Mouse (Mus musculus) lung, adult 18-20 months (tissue): ENCODE data around the gene Sox15.
A peak's percentile ranks its signal among the peaks of the same experiment; 100 is the strongest.

Experiments
- DNase-seq, 2 experiments: peaks; one replicate each; pipeline ENCODE4 v3.0.0; 2022; ENCODE audit warnings: mixed read lengths in 2 of 2

The Sox15 gene

DNA sequence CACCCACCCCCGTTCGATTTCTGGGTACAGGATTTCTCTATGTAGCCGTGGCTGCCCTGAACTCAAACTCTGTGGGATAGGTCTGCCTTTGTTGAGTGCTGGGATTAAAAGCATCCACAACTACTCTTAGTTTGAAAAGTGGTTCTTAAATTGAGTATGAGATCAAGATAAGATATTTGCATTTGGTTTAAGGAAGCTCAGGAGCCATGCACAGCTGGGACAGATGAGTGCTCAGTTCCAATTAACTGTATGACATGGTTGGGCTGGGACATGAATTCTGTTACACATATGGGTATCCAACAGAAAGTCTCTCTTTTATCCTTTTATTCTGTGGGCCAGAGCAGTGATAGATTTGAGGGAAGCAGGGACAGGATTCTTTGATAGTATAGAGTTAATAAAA is 19.6 kb upstream of the Sox15 start:
- DNase-seq, result no peak

DNA sequence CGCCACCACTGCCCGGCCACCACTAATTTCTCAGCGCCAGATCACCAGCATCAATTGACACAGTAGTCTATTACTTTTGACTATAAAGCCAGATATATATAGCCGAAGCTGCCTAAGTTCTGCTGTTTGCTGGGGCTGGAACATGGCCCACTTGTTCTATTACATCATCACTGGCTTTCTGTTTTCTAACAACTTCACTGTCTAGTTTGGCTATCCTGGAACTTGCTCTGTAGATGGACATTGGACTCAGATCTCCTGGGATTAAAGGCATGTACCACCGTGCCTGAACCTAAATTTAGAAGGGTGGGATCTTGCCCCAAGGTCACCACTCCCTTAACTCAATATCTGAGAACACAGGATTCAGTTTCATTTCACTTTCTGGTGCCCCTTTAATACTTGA is 9.3 kb upstream of the Sox15 start:
- no peak for DNase-seq

DNA sequence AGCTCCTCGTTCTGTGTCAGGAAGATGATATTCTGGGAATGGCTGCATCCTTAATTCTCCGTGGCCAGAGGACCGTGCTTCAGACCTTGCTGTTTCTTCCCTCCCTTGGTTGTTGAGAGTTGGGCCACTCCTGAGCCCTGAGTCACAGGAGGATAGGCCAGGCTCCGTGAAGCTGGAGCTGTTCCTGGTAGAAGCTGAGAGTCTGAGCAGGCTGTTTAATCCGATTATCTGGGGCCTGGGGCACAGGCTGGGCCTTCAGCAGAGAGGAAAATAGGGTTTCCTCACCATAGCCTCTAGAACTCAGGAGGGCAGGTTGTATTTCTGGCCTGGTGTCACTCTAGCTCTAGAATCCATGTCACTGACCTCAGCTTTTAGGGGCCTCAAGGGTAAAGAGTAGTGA is 1.7 kb upstream of the Sox15 start:
- no peak for DNase-seq

DNA sequence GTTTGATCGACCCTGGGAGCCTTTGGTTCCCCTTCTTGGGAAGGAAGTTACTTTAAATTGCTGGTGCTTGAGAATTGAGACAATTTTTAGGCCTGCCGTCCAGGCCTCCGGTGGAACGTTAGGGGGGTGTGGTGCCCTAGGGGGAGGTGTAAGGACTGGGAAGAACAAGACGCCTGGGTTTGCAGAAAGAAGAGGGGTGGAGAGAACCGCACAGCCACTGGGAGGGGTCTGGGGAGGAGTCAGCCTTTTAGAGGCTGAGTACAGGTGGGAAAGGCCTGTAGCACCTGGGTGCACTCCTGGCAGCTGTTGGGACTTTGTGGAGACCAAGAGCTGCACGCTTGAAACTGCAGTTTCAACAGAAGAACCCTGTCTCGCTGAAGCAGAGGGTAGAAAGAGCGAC is 354 bp upstream of the Sox15 start:
- peak; percentile 26 to 52 for DNase-seq

DNA sequence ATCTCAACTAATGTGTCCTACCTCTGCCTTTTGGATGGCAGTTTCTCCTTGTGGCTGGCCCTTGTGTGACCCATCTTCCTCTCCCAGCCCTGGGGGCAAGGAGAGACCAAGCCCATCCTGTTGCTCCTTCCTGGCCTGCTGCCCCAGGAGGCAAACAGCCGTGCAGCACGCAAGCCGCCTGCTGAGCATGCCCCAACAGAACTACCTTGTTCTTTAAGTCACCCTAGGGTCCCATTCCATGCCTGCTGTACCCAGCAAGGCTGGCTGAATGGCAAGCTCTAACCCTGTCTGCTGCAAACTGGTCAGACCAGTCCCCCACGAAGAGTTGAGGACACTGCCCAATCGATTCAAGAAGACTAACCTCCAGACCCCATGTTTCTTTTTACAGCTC is 946 bp downstream of the Sox15 start:
- DNase-seq, result no peak

DNA sequence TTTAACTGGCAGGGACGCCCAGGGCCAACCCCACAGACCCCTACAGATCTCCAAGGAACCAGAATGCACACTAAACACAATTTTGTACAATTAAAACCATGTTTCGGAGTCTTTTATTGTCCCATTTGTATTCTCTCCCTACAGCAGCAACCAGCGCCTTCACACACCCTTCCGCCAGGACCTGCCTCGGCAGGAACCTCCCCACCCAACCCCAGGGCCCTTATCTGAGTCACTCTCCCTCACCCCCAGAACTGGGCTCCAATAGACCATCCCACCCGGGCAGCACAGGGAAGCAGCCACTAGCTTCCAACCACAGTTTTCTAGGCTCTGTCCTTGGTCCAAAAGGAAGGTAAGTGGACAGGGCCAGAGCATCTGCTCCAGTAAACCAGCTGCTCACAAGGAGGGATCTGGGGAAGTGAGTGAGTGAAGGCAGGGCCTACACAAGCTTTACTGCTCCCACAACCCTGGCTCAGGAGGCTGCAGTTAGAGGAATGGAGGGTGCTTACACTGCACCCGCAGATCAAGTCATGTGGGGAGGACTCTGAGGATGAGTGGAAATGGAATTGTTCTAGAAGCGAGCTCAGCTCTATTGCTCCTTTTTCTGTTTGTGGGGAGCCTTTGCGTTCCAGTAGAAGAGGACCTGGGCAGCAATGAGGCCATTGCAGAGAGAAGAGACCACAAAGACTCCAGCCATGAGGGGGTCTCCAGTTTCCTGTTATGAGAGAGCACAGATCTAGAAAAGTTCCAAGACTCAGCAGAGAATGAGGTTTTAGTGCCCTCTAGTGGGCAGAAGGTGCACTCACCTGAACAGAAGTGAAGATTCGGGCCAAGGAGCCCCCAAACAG is 1.7 kb downstream of the Sox15 start:
- DNase-seq, result peak in 1 of 2 experiments; percentile 39

DNA sequence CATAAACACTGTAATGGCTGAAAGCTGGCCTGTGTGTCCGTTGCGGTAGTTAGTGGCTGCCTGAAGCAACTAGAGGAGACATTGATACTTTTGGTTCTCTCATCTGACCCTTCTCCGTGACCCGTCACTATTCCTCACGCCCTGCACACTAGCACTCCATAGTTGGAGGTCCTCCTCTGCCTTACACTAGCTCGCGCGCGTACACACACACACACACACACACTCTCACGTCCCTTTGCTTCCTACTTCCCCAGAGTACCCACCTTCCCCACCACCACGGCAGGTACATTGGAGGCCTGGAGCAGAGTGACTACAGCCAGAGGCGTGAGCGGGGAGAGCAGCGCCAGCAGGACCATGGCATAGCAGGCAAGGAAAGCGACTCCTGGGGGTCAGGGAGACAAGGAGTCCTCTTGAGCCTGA is 2.4 kb downstream of the Sox15 start:
- no peak for DNase-seq

DNA sequence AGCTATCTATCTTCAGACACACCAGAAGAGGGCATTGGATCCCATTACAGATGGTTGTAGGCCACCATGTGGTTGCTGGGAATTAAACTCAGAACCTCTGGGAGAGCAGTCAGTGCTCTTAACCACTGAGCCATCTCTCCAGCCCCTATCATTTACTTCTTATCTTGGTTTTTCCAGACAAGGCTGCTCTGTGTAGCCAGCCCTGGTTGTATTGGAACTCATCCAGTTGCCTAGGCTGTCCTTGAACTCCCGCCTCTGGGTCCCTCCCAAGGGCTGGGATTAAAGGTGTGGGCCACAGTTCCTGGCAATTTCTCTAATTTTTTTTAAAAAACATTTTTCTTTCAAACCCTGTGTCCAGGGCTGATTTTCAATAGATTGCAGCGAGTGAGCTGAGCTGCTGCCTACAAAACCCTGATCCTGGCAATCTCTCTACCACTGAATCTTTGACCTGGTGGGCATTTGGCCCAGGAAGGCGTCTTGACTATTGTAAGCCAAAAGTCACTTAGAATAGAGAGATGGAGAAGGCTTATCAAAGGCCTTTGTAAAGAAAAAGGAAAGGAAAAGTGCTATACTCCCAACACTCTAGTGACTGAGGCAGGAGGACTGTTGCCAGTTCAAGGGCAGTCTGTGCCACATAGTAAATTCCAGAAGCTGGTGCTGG is 6.2 kb downstream of the Sox15 start:
- DNase-seq, result no peak

DNA sequence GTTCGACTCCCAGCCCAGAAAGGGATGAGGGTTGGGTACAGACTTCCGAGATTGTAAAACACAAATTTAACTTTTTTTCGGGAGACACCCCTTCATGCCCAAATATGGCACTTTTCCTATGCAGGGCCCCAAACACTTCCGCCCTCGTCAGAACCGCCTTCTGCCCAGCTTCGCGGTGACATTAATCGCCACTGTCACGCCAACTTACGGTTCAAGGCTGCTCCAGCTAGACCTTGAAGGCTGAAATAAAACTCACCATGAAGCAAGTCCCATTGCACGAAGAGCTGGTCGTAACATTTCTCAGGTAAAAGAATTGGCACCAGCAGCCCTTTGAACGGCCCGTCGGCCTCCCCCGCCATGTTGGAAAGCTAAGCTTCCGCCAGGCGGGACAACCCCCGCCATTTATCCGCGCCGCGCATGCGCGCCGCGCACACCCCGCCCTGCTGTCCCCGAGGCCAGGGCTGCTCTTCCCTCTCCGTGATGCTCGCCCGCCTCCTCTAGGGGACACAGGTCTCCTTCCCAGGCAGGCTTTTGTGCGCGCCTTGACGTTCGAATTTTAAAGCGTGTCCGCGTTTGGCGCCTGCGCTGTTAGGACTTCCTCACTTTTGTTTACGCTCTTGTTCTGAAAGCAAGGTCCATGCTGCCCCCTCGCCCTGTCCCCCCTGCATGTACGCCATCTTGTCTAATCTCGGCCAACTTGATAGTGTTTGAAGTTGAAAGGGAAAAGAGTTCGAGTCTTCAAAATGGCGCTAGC is 7.3 kb downstream of the Sox15 start, which contains the start of gene Mpdu1:
TSS of gene Mpdu1 (minus strand) at position 430 of the 754 bp plus-strand sequence.
- peak; percentile 95 to 97 for DNase-seq

DNA sequence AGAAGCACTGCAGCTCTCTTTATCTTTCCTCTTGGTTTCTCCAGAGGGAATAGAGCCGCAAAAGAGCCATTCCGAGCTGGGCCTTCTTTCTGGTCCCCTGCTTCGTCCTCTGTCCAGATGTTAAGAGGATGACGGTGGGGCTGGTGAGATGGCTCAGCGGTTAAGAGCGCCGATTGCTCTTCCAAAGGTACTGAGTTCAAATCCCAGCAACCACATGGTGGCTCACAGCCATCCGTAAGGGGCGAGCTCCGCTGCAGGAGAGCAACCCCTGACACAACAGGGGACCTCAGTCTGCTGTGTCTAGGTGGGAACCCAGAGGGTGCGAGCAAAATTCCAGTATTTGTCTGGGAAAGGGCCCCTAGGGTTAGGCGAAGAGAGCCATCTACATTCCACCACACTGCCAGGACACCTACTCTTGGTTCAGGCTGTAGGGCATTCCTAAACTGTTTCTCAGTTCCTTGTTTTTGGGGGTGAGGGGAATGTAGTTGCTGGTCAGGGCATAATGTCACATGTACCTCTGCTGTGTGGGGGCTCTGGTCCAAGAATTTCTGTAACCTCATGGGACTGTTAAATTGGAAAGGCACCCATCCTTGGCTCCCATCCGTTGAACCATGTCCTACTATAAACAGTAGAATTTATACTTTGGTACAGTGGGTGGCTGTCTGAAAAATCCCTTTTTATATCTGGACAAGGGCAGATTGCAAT is 8.0 kb downstream of the Sox15 start:
- no peak for DNase-seq

DNA sequence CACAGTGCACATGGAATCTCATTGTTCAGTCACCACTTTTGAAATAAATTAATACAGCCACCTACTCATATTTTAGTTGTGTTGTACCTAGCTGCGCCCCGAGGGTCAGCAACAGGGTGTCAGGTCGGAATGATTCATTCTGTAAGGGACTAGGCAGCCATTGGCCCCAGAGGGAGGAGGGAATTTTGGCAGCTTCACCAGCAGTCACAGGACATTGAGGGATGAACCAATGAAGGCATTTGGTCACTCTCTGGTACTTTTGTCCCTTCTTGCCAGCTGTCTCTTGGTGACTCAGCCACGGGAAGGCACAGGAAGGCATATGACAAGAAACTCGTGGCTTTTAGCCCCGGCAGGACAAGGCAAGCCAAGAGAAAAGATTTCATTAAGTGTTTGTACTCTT is 8.7 kb downstream of the Sox15 start:
- DNase-seq, result no peak

DNA sequence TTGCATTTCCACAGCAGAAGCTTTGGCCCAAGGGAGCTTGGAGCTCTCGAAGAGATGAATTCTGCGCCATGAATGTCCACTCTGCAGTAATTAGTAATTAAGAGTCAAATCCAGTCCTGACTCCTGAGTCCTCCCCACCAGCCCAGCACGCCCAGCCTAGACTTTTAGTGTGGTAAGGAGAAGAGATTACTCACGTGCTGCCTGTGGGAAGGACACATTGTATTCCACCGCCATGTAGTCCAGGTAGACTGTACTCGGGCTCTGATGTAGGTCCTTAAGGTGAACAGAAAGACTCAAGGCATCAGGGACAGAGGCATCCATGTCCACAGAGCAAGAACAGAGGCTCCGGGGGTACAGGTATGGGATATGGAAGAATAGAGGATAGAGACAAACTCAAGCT is 9.7 kb downstream of the Sox15 start:
- DNase-seq, result no peak

DNA sequence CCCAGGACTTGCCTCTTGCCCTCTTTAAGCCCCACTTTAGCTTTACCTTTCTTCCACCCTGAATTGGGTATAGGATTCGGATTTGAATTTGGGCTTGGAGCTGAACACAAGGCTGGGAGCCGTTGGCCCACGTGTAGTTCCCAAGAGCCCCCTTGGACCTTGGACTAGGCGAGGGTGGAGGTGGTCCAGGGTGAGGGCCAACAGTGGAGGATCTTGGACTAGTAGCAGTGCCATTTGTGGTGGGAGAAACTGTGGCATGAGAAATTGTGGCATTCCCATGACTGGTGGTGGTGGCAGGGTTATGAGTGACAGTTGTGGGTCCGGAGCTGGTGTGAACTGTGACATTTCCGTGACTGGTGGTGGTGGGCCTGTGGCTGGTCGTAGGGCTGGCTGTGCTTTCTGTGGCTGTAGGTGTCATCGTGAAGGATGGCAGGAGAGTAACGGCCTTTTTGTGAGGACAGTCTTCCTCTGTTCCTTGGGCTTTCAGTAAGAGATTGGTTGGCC is 10.4 kb downstream of the Sox15 start:
- DNase-seq, result no peak

DNA sequence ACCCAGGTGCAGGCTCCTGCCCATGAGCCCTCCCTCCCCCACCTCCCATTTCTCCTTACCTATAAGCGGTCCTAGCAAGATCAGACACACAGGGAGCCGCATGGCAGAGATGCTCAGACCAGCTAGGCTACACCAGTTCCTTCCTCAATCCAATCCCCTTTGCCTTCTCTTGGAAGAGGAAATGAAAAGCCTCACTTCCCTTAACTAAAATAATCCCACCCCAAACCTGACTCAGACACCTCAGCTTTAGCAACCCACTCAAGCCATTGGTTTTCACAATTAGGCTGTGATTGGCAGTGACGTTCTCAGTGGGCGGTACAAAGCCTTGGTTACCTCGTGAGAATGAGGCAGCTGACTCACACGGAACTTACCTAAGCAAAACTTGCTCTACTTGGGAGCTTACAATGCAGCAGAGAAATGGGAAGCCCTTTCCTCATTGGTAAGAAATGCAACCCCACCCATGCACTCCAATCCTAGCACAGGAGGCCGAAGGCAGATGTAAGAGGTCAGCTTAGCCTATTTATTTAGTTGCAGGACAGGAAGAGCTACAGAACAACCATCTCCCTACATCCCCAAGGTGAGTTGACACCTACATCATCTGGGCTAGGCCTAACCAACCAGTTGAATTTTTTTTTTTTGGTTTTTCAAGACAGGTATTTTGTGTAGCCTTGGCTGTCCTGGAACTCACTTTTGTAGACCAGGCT is 11.0 kb downstream of the Sox15 start, which contains the start of gene Cd68:
TSS of gene Cd68 (minus strand) at position 193 of the 704 bp plus-strand sequence.
- peak; percentile 81 for DNase-seq

DNA sequence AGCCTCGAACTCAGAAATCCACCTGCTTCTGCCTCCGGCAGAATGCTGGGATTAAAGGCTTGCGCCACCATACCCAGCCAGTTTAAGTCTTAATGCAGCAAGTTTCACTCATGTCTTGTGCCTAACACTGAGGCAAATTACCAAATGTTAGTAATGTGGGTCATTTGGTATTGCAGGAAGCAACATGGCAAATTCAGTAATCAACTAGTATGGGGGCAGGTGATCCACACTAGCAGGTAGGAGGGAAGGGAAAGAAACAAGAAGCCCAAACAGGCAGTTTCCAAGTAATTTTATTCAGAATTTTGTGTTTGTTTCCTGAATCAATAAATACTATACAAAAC is 11.5 kb downstream of the Sox15 start:
- no peak for DNase-seq

DNA sequence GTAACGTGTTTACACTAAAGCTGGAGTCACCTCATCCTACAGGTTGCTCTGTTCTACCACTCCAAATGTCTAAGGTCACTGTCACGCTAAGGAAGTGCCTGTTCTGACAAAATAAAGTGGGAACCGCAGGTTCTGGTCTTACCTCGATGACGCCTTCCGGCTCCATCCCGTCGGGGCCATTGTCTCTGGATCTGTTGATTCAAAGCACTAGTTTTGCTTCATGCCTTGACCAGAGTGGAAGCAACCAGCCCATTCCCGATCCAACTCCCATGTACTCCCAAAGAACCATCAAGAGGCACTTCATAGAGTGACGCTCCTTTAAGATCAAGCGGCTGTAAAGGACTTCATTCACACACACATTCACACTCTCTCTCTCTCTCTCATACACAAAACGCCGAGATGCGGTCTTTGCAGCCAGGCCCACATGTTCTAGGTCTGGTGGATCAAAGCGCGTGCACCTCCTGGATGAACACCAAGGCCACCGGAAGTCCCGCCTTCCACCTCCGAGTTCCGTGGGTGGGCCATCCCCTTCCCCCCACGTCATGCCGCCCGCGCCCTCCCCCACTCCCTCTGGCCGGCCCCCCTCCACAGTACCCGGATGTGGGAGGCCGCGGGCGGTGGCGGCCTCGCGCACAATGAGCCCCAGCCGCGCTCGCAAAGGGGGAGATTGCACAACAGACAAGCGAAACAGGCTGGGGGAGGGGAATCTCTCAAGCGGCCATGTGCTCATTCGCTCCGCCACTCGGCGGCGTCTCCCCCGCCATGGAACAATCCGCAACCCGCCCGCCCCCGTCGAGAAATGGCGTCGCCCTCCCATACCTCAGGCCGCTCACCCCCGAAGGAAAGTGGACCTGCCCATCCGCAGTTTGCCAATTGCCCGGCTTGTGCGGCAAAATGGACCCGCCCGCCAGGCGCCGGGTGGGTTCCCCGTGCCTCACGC is 15.9 kb downstream of the Sox15 start:
- peak; percentile 94 to 95 for DNase-seq

DNA sequence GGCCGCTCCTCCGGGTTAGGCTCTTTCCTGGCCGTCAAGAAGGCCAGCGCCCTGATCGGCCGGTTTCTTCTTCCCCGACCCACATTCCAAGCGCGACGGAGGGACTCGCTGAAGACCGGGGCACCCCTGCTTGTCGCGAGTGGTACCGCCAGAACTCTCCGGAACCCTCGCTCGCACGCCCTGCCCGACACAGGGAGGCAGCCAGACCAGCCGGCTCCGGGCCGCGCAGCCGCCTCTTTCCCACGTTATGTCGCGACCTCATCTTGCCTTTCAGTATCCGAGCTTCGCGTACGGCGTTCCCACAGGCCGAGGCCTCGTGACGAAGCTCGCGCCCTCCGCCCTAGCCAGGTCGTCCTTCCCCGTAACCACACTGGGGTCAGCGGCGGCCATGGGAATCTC is 16.6 kb downstream of the Sox15 start:
- DNase-seq, result no peak

DNA sequence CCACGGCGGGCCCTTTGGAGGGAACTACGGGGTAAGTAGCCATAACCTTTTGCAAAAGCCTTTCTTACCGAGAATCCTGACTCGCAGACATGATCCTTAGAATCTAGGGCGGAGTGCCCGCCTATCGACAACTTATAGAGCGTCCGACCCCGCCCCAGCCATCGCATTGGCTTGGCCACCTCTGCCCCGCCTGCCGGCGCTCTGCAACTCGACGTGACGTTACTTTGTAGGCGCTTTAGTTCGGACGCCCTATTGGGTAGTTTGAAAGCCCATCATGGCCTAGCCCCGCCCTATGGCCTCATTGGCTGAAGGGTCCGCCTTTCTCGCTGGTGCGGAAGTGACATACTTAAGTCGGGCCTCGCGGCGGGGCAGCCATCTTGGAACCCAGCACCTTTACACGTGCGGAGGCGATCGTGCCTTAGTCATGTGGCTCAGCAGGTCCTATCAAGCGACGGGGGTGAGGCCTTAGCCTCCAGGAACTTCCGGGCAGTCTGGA is 17.1 kb downstream of the Sox15 start, which contains the start of gene Eif4a1:
TSS of gene Eif4a1 (minus strand) at position 213 of the 496 bp plus-strand sequence.
- peak; percentile 100 for DNase-seq

DNA sequence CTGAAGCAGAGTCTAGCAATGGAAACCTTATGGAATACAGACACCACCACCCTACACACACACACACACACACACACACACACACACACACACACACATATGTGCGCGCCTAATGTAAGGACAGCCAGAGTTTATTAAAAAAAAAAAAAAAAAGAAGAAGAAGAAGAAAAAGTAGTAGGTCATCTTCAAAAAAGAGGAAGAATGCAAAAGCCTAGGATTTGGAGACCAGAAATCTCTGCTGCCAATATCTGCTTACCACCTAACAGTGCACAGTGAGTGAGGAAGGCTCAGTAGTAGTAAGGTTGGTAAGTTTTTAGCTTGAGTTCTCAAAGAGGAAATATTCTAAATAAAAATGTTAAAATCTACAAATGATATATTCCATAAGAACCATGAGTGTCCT is 24.0 kb downstream of the Sox15 start:
- DNase-seq, result no peak

DNA sequence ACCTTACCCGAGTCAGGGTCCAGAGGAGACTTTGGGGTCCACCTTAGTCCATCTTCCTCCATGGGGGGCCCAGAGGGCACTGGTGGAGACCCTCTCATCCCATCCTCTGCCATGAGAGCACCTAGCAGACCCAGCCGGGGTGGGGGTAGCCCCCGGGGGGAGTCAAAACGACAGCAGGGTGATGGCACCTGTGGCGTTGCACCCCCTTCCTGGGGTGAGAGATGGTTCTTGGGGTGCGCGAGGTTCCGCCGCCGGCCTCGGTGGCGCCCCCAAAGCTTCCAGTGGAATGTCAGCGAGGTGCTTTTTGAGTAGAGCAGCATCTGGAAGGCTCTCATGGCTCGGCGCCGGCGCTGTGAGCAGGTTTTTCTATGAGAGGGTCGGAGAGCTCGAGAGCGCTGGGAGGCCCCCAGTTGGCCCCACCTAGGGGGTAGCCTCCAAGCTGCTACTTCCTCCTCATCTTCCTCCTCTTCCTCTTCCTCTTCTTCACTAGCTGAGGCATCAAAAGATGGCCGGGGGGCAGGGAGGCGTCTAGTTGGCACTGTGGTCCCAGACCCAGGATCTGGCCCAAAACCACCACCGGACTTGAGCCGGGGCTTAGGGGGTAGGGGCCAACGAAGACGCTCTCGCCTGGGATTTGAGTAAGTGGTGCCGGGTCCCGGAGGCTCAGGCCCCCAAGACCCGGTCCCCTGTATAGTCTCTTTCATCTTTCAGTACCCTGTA is 25.2 kb downstream of the Sox15 start:
- no peak for DNase-seq
